Mouse (Mus musculus): ENCODE measurements around the gene 1700069L16Rik.

The 1700069L16Rik gene

GRCm38 (mm10) chr5:113724446-113724845 is at the start of gene 1700069L16Rik:
Gene 1700069L16Rik (minus strand): TSS chr5:113724772.
- DNase-seq: peak; percentile 67 to 69

- peak; percentile 88 to 91 for DNase-seq
These were observed 49.1 kb upstream of the 1700069L16Rik start for GRCm38 (mm10) chr5:113773664-113774063.

- no peak for DNase-seq
These were observed 48.4 kb upstream of the 1700069L16Rik start for GRCm38 (mm10) chr5:113772905-113773519.

GRCm38 (mm10) chr5:113772450-113772895 is 47.9 kb upstream of the 1700069L16Rik start, which contains the start of the genes Sart3 and Iscu:
Gene Sart3 (minus strand): TSS chr5:113772510.
Gene Iscu (plus strand): TSS chr5:113772748.
- DNase-seq: peak; percentile 95 to 96

- DNase-seq: peak; percentile 83 to 84
These were observed 46.9 kb upstream of the 1700069L16Rik start for GRCm38 (mm10) chr5:113771213-113772162.

- no peak for DNase-seq
These were observed 44.2 kb upstream of the 1700069L16Rik start for GRCm38 (mm10) chr5:113768806-113769205.

GRCm38 (mm10) chr5:113765641-113766526 is 41.3 kb upstream of the 1700069L16Rik start:
- DNase-seq: no peak

- DNase-seq: no peak
These were observed 39.9 kb upstream of the 1700069L16Rik start for GRCm38 (mm10) chr5:113764426-113764825.

- DNase-seq: no peak
These were observed 37.0 kb upstream of the 1700069L16Rik start for GRCm38 (mm10) chr5:113761585-113761984.

GRCm38 (mm10) chr5:113755347-113756030 is 30.9 kb upstream of the 1700069L16Rik start:
- no peak for DNase-seq

- no peak for DNase-seq
These were observed 27.1 kb upstream of the 1700069L16Rik start for GRCm38 (mm10) chr5:113751521-113752157.

GRCm38 (mm10) chr5:113748556-113749331 is 24.2 kb upstream of the 1700069L16Rik start:
- no peak for DNase-seq

GRCm38 (mm10) chr5:113747629-113748028 is 23.1 kb upstream of the 1700069L16Rik start:
- DNase-seq: no peak

GRCm38 (mm10) chr5:113737607-113738237 is 13.2 kb upstream of the 1700069L16Rik start:
- no peak for DNase-seq

- peak in 1 of 2 experiments; percentile 32 for DNase-seq
These were observed 12.1 kb upstream of the 1700069L16Rik start for GRCm38 (mm10) chr5:113736522-113737164.

GRCm38 (mm10) chr5:113736113-113736502 is 11.5 kb upstream of the 1700069L16Rik start:
- no peak for DNase-seq

GRCm38 (mm10) chr5:113735345-113736112 is 11.0 kb upstream of the 1700069L16Rik start, which contains the start of gene Ficd:
Gene Ficd (plus strand): TSS chr5:113735803.
- peak; percentile 89 to 94 for DNase-seq

GRCm38 (mm10) chr5:113735023-113735344 is 10.4 kb upstream of the 1700069L16Rik start:
- DNase-seq: no peak

GRCm38 (mm10) chr5:113734376-113734775 is 9.8 kb upstream of the 1700069L16Rik start:
- no peak for DNase-seq

Data from thymus, postnatal 36 days (tissue).